Mouse (Mus musculus) skeletal muscle tissue, adult 2 months (tissue): ENCODE results near the gene Lrrc8d.

Experiments
- DNase-seq: peaks from one replicate; pipeline ENCODE4 v3.0.0-alpha.2; 2012; ENCODE audit warnings: low read depth, low spot score

Gene Lrrc8d

GRCm38 (mm10) chr5:105715531-105716124 lies 15.9 kb downstream of the Lrrc8d start:
- no peak for DNase-seq

- no peak for DNase-seq
Observed at GRCm38 (mm10) chr5:105717294-105717693, 17.5 kb downstream of the Lrrc8d start.

- DNase-seq = peak; percentile 38
Observed at GRCm38 (mm10) chr5:105718138-105718670, 18.4 kb downstream of the Lrrc8d start.

GRCm38 (mm10) chr5:105721267-105721666 lies 21.5 kb downstream of the Lrrc8d start:
- DNase-seq = no peak

GRCm38 (mm10) chr5:105722807-105723206 lies 23.0 kb downstream of the Lrrc8d start:
- no peak for DNase-seq

- peak; percentile 30 for DNase-seq
Observed at GRCm38 (mm10) chr5:105730193-105730831, 30.5 kb downstream of the Lrrc8d start.

GRCm38 (mm10) chr5:105731173-105731626 lies 31.4 kb downstream of the Lrrc8d start:
- no peak for DNase-seq

- no peak for DNase-seq
Observed at GRCm38 (mm10) chr5:105731627-105732432, 32.1 kb downstream of the Lrrc8d start.

- no peak for DNase-seq
Observed at GRCm38 (mm10) chr5:105732433-105732891, 32.7 kb downstream of the Lrrc8d start.

- DNase-seq = no peak
Observed at GRCm38 (mm10) chr5:105733226-105733625, 33.5 kb downstream of the Lrrc8d start.

GRCm38 (mm10) chr5:105736365-105736764 lies 36.6 kb downstream of the Lrrc8d start:
- DNase-seq = no peak

GRCm38 (mm10) chr5:105737145-105737544 lies 37.4 kb downstream of the Lrrc8d start:
- DNase-seq = no peak

GRCm38 (mm10) chr5:105740437-105740836 lies 40.7 kb downstream of the Lrrc8d start:
- DNase-seq = no peak

- no peak for DNase-seq
Observed at GRCm38 (mm10) chr5:105742641-105743040, 42.9 kb downstream of the Lrrc8d start.

- DNase-seq = no peak
Observed at GRCm38 (mm10) chr5:105745324-105745723, 45.6 kb downstream of the Lrrc8d start.

GRCm38 (mm10) chr5:105745927-105746454 lies 46.2 kb downstream of the Lrrc8d start:
- no peak for DNase-seq

GRCm38 (mm10) chr5:105754803-105755202 lies 55.0 kb downstream of the Lrrc8d start:
- no peak for DNase-seq

- no peak for DNase-seq
Observed at GRCm38 (mm10) chr5:105755491-105755890, 55.7 kb downstream of the Lrrc8d start.

- no peak for DNase-seq
Observed at GRCm38 (mm10) chr5:105757978-105758377, 58.2 kb downstream of the Lrrc8d start.

- DNase-seq = no peak
Observed at GRCm38 (mm10) chr5:105758866-105759265, 59.1 kb downstream of the Lrrc8d start.

GRCm38 (mm10) chr5:105761848-105762482 lies 62.2 kb downstream of the Lrrc8d start:
- peak; percentile 58 for DNase-seq
